Mouse (Mus musculus) kidney, adult 2 months (tissue): Measurements from ENCODE around the gene Faf1. TPM values are rescaled to one million over a fixed set of nuclear protein-coding genes. Genes with fewer than 3 reads are reported as not detected.
A peak's percentile ranks its signal among the peaks of the same experiment; 100 is the strongest.

ENCODE experiments used
- DNase-seq: peaks from one replicate; pipeline ENCODE4 v3.0.0; 2021
- H3K27ac ChIP-seq: fragments of 200-500 bp; 2 replicates; pipeline ENCODE4 v1.5.1; 2012; ENCODE audit warnings: low read depth, low read length, control low read depth, inconsistent platforms; ENCODE audit not compliant: insufficient read depth
- H3K27me3 ChIP-seq: fragments of 200-500 bp; replicated peaks from 2 replicates; pipeline ENCODE4 v1.6.1; 2012; ENCODE audit warnings: mild to moderate bottlenecking, moderate library complexity, low read length, inconsistent platforms; ENCODE audit not compliant: control insufficient read depth, insufficient read depth
- H3K36me3 ChIP-seq: fragments of 200-500 bp; 2 replicates; pipeline ENCODE4 v1.6.1; 2012; ENCODE audit warnings: mild to moderate bottlenecking, moderate library complexity, low read length, inconsistent platforms; ENCODE audit not compliant: control insufficient read depth, insufficient read depth
- H3K4me1 ChIP-seq: fragments of 200-500 bp; 2 replicates; pipeline ENCODE4 v1.6.1; 2011; ENCODE audit warnings: low read length; ENCODE audit not compliant: control insufficient read depth, insufficient read depth
- H3K4me3 ChIP-seq: fragments of 200-500 bp; 2 replicates; pipeline ENCODE4 v1.5.1; 2011; ENCODE audit warnings: mild to moderate bottlenecking, low read depth, low read length, control low read depth; ENCODE audit not compliant: insufficient read depth
- CTCF ChIP-seq: fragments of 200-500 bp; conservative IDR thresholded peaks from 2 replicates; pipeline ENCODE4 v1.5.1; 2011; ENCODE audit warnings: low read depth, mild to moderate bottlenecking, control low read depth, low read length, moderate library complexity, mixed read lengths; ENCODE audit not compliant: insufficient read depth, insufficient read length
- POLR2A ChIP-seq: fragments of 200-500 bp; IDR thresholded peaks from one replicate; pipeline ENCODE4 v1.6.1; 2011; ENCODE audit warnings: low read depth, low read length, control low read depth
- WGBS: fragments of 180-500 bp; shearing (Covaris S2); methylation state at CpG from one replicate; pipeline ENCODE4 v1.1.7; 2018; 5-methylcytosine and 5-hydroxymethylcytosine counted together
- polyA plus RNA-seq: library from polyadenylated mRNA; depleted of rRNA; stranded (reverse); fragments of >200 nt; gene quantifications from 2 replicates; pipeline ENCODE4 v1.2.3, GENCODE M21; 2012

The Faf1 gene
- polyA plus RNA-seq, 1 experiment = 8.7 TPM

GRCm38 (mm10) chr4:109647281-109647680 lies 29.1 kb upstream of the Faf1 start:
- TF ChIP-seq POLR2A (no peak), CTCF (no peak)
- WGBS = 85% methylated on average over 4 of the region's 4 CpGs
- H3K4me3 ChIP-seq = no peak overlapping the region
- no peaks in the 10 kb centered on the region for H3K27me3 ChIP-seq
- no peak overlapping the region for H3K27ac ChIP-seq
- H3K4me1 ChIP-seq = no peaks in the 10 kb centered on the region
- DNase-seq = no peak
- H3K36me3 ChIP-seq = no peaks in the 10 kb centered on the region

DNA sequence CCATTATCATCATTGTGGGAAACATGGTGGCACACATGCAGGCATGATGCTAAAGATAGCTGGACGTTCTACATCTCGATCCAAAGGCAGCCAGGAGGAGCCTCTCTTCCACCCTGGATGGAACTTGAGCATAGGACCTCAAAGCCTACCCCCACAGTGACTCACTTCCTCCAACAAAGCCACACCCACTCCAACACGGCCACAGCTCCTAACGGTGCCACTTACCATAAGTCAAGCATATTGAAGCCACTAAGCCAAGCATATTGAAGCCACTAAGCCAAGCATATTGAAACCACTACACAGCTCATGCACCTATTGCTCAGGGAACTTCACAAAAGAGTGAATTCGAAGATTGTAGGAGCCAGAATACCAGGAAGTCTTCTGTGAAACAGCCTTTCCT lies 27.1 kb upstream of the Faf1 start:
- no peak overlapping the region for H3K27ac ChIP-seq
- no peak overlapping the region for H3K4me3 ChIP-seq
- H3K36me3 ChIP-seq = no peaks in the 10 kb centered on the region
- 85% methylated on average over 5 of the region's 5 CpGs for WGBS
- TF ChIP-seq CTCF (no peak), POLR2A (no peak)
- DNase-seq = no peak
- no peaks in the 10 kb centered on the region for H3K4me1 ChIP-seq
- no peaks in the 10 kb centered on the region for H3K27me3 ChIP-seq

DNA sequence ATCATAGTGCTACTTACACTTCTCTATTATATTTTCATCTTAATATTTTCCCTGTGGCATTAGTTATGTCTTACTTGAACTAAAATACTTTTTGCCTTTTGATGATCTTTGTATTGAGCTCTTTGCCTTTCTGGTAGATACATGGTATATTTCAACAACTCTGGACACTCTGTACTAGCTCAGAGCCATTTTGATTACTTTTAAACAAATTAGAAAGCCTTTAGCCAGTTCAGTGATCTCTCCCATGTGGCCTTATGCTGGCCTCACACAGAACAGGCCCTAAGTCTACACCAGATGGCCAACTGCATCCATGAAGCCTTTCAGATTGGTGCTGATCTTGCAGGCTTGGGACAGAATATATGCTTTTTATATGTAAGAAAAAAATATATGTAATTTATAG lies 23.1 kb upstream of the Faf1 start:
- TF ChIP-seq POLR2A (no peak), CTCF (no peak)
- Histone ChIP-seq H3K4me1 (no peaks in the 10 kb centered on the region), H3K4me3 (no peak overlapping the region), H3K27ac (no peak overlapping the region), H3K36me3 (no peaks in the 10 kb centered on the region), H3K27me3 (no peaks in the 10 kb centered on the region)
- DNase-seq = no peak

- Histone ChIP-seq H3K4me1 (no peaks in the 10 kb centered on the region), H3K36me3 (no peaks in the 10 kb centered on the region), H3K4me3 (no peak overlapping the region), H3K27ac (no peak overlapping the region), H3K27me3 (no peaks in the 10 kb centered on the region)
- TF ChIP-seq CTCF (no peak), POLR2A (no peak)
- 95% methylated on average over 2 of the region's 2 CpGs for WGBS
- no peak for DNase-seq
Measured at GRCm38 (mm10) chr4:109654701-109655100, 21.7 kb upstream of the Faf1 start.

- no peak overlapping the region for H3K4me3 ChIP-seq
- 87% methylated on average over 2 of the region's 2 CpGs for WGBS
- H3K27me3 ChIP-seq = no peaks in the 10 kb centered on the region
- no peak for DNase-seq
- no peaks in the 10 kb centered on the region for H3K36me3 ChIP-seq
- TF ChIP-seq POLR2A (no peak), CTCF (no peak)
- no peak overlapping the region for H3K27ac ChIP-seq
- H3K4me1 ChIP-seq = no peaks in the 10 kb centered on the region
Measured at GRCm38 (mm10) chr4:109655738-109656137, 20.6 kb upstream of the Faf1 start.

DNA sequence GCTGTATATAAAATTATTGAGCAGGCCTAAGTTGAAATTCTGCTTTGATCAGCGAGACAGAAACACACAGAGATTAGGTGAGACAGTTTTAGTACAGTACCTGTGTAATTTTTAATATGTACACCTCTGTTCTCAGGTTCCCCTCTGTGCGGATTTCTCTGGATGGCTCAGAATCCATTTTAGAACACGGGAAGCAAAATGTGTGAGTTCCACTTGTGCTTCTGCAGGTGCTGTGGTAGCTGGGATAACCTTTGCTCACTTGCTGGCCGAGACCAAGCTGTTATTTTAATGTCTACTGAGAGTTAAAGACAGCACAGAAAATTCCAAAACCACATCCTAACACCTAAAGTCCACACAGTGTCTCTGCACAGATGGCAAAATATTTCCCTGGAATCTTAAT lies 20.1 kb upstream of the Faf1 start:
- H3K27me3 ChIP-seq = no peaks in the 10 kb centered on the region
- TF ChIP-seq CTCF = no peak
- DNase-seq = peak; percentile 46
- no peak overlapping the region for H3K4me3 ChIP-seq
- H3K27ac ChIP-seq = peak overlapping the region; percentile 31; the same call in 1 of the 2 replicates
- WGBS = 65% methylated on average over 4 of the region's 4 CpGs
- H3K4me1 ChIP-seq = no peaks in the 10 kb centered on the region
- H3K36me3 ChIP-seq = no peaks in the 10 kb centered on the region

DNA sequence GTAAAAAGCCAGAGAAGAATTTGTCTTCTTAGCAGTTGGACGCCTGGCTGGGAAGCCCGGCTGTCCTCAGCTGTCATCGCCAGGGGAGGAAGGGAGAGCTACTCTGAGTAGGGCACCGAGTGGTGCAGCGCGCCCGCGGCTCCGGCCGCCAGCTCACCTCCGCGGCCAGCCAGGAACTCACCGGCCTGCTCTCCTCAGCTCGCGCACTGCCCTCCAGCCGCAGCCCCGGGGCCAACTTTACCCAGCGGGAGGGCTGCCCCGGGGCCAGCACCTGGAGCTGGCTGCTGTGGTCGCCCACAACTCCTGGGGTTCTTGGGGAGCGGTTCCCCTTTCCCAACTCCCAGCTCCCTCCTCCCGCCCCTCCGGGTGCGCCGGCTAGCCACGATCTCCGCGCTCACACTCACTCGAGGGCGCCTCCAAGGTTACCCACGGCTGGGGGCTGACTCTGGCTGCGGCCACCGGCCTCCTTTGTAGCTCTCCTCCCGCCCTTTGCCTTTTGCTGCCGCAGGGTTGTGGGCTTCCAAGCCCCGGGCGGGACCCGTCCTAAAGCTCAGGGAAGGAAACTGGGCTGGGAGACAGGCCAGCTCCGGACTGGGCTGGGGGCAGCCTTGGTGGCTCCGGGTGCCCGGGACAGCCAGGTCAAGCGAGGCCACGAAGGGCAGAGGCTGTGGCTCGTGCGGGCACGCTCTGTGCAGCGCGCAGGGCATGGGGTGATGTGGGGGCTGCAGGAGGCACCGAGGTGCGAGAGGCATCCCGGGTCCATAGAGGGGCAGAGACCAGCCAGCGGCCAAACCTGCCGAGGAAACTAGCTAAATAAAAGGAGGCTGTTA lies 19.2 kb upstream of the Faf1 start:
- Histone ChIP-seq H3K27me3 (no peaks in the 10 kb centered on the region), H3K36me3 (no peaks in the 10 kb centered on the region), H3K4me3 (peak overlapping the region; percentile 74), H3K4me1 (no peaks in the 10 kb centered on the region), H3K27ac (peak overlapping the region; percentile 69)
- WGBS = under 1% methylated on average over 53 of the region's 53 CpGs
- peak; percentile 67 for DNase-seq
- TF ChIP-seq POLR2A (no peak), CTCF (no peak)

GRCm38 (mm10) chr4:109657851-109658500 lies 18.4 kb upstream of the Faf1 start:
- 19% methylated on average over 20 of the region's 20 CpGs for WGBS
- no peaks in the 10 kb centered on the region for H3K27me3 ChIP-seq
- H3K36me3 ChIP-seq = no peaks in the 10 kb centered on the region
- peak overlapping the region; percentile 74 for H3K4me3 ChIP-seq
- TF ChIP-seq CTCF (no peak), POLR2A (no peak)
- H3K27ac ChIP-seq = no peak overlapping the region
- no peaks in the 10 kb centered on the region; the same call in 1 of the 2 replicates for H3K4me1 ChIP-seq
- DNase-seq = no peak
